Mouse (Mus musculus) intestine, embryonic 16.5 days (tissue): ENCODE results near the gene Ankrd16. TPM values are rescaled to one million over a fixed set of nuclear protein-coding genes. Genes with fewer than 3 reads are reported as not detected.

Experiments used
- ATAC-seq: fragments of 200-750 bp; cut with Nextera tagmentation; 2 replicates; pipeline ENCODE4 v1.8.0; 2017; ENCODE audit warnings: moderate TSS enrichment, moderate library complexity
- H3K27ac ChIP-seq: fragments of 300-500 bp; sonication (generic); 2 replicates; pipeline ENCODE4 v1.5.1; 2014; ENCODE audit warnings: mild to moderate bottlenecking, low read length
- H3K27me3 ChIP-seq: fragments of 300-500 bp; sonication (generic); replicated peaks from 2 replicates; pipeline ENCODE4 v1.6.1; 2014; ENCODE audit warnings: low read length, control low read depth, mixed read lengths; ENCODE audit not compliant: control insufficient read depth, insufficient read depth
- H3K36me3 ChIP-seq: fragments of 300-500 bp; sonication (generic); 2 replicates; pipeline ENCODE4 v1.6.1; 2014; ENCODE audit warnings: low read length, control low read depth; ENCODE audit not compliant: control insufficient read depth, insufficient read depth
- H3K4me1 ChIP-seq: fragments of 300-500 bp; sonication (generic); 2 replicates; pipeline ENCODE4 v1.6.1; 2014; ENCODE audit warnings: low read length, control low read depth, mixed read lengths; ENCODE audit not compliant: control insufficient read depth, insufficient read depth
- H3K4me2 ChIP-seq: fragments of 300-500 bp; sonication (generic); 2 replicates; pipeline ENCODE4 v1.6.1; 2014; ENCODE audit warnings: low read depth, low read length, control low read depth
- H3K4me3 ChIP-seq: fragments of 300-500 bp; sonication (generic); 2 replicates; pipeline ENCODE4 v1.5.1; 2014; ENCODE audit warnings: mild to moderate bottlenecking, low read length
- H3K9ac ChIP-seq: fragments of 300-500 bp; sonication (generic); 2 replicates; pipeline ENCODE4 v1.6.1; 2014; ENCODE audit warnings: low read depth, low read length
- H3K9me3 ChIP-seq: fragments of 300-500 bp; sonication (generic); 2 replicates; pipeline ENCODE4 v1.6.1; 2016; ENCODE audit warnings: low read length, control low read depth; ENCODE audit not compliant: control insufficient read depth
- WGBS: fragments of 180-500 bp; shearing (Covaris S2); extraction: QIAGEN DNeasy Blood & Tissue Kit; methylation state at CpG from one replicate; pipeline ENCODE4 v1.1.7; 2014; 5-methylcytosine and 5-hydroxymethylcytosine counted together
- polyA plus RNA-seq: library from polyadenylated mRNA; unstranded; fragments of >200 nt; fragmentation: Nextera tagmentation; extraction: Ambion mirVana; gene quantifications from 2 replicates; pipeline ENCODE4 v1.2.1, GENCODE M21; 2015

Ankrd16 gene
- polyA plus RNA-seq, 1 experiment from 2014 or later, result 38.4 TPM

DNA sequence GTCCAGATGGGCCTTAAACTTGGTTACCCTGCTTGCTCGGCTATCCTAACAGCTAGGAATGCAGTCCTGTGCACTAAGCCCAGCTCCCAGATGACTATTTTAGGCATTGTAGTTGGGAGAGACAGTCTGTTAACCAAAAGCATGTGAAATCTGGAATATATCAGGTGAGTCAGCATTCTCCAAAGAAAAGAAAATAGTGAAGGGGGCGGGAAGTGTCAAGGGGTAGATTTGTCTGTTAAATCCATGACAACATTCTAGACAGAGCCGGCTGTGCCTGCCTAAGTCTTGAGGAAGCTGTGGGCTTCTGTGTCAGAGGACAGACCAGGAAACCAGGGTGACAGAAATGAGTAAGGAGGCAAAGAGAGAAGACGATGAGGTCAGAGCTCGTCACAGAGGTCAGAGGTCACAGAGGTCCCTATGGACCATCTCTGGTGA, 20.3 kb downstream of the Ankrd16 start:
- 59% methylated on average over 5 of the region's 5 CpGs for WGBS

DNA sequence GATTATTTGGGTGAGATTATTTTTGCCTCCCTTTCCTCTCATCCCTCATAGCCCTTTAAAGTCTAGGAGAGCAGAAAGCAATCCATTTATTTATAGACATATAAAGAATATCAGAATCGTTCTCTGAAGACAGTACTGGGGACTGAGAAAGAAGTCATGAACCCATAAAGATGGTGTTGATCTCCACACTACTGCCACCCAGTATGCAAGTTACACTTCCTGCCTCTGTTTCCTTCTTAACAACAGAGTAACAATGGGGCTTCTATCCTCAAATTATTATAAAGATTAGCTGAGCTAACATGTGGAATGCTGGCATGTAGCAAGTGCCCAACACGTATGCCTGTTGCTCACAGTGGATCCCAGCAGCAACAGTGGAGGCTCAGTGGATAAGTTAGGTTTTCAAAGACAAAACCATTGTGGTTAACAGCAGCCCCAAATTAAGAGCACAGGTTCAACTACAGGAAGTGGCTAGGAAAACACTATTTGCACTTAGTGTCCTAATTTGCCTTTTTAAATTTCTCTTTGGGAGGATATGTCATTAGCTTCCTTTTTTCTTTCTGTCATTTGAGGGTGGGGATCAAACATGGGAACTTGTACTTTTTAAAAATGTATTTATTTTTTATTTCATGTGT, 23.7 kb downstream of the Ankrd16 start:
- Histone ChIP-seq H3K27me3 (no peaks in the 10 kb centered on the region), H3K4me1 (no peaks in the 10 kb centered on the region), H3K4me3 (no peak overlapping the region), H3K27ac (no peak overlapping the region), H3K9me3 (no peaks in the 10 kb centered on the region), H3K4me2 (no peak overlapping the region), H3K9ac (no peak overlapping the region), H3K36me3 (no peaks in the 10 kb centered on the region)
- 81% methylated on average over 2 of the region's 2 CpGs for WGBS
- no peak for ATAC-seq

More for the DNA sequence above, 20.3 kb downstream of the Ankrd16 start:
- Histone ChIP-seq H3K4me1 (no peaks in the 10 kb centered on the region), H3K4me3 (no peak overlapping the region), H3K9ac (no peak overlapping the region), H3K27me3 (no peaks in the 10 kb centered on the region), H3K4me2 (no peak overlapping the region), H3K27ac (no peak overlapping the region), H3K9me3 (no peaks in the 10 kb centered on the region), H3K36me3 (no peaks in the 10 kb centered on the region)
- ATAC-seq, result no peak

Other genes with a start within 250 kb of the Ankrd16 start
- 14.5 and 16.2 TPM in 2 replicates for gene Pfkfb3, start 223.8 kb upstream of the Ankrd16 start, polyA plus RNA-seq
- gene Rbm17, start 173.7 kb upstream of the Ankrd16 start, polyA plus RNA-seq, result 105 and 115 TPM in 2 replicates
- not detected in 2 replicates for gene Gm17490, start 151.6 kb upstream of the Ankrd16 start, polyA plus RNA-seq
- gene Il2ra, start 135.1 kb upstream of the Ankrd16 start, polyA plus RNA-seq, result 0.10 and 0.12 TPM in 2 replicates
- gene Il15ra, start 72.6 kb upstream of the Ankrd16 start, polyA plus RNA-seq, result 2.0 and 2.2 TPM in 2 replicates
- 108 and 112 TPM in 2 replicates for gene Fbh1, start 294 bp upstream of the Ankrd16 start, polyA plus RNA-seq